Mouse (Mus musculus) heart, embryonic 13.5 days (tissue): ENCODE measurements around the gene Mcpt8. TPM values are rescaled to one million over a fixed set of nuclear protein-coding genes. Genes with fewer than 3 reads are reported as not detected.
"Not testable (repeated sequence)": the region's sequence is repeated elsewhere in the genome, so short reads cannot be mapped to it uniquely, and the experiment has no call there.

Experiments
- ATAC-seq: fragments of 200-750 bp; cut with Nextera tagmentation; 2 replicates; pipeline ENCODE4 v1.8.0; 2017; ENCODE audit warnings: moderate TSS enrichment; ENCODE audit not compliant: insufficient number of reproducible peaks, low FRiP score, low TSS enrichment; ENCODE audit errors: extremely low read depth
- H3K27ac ChIP-seq: fragments of 300-500 bp; sonication (generic); replicated peaks from 2 replicates; pipeline ENCODE4 v1.5.1; 2015; ENCODE audit warnings: moderate library complexity, mild to moderate bottlenecking, inconsistent platforms
- H3K27me3 ChIP-seq: fragments of 300-500 bp; sonication (generic); replicated peaks from 2 replicates; pipeline ENCODE4 v1.6.1; 2015; ENCODE audit warnings: mild to moderate bottlenecking, inconsistent platforms
- H3K36me3 ChIP-seq: fragments of 300-500 bp; sonication (generic); 2 replicates; pipeline ENCODE4 v1.6.1; 2015; ENCODE audit warnings: mild to moderate bottlenecking, inconsistent platforms
- H3K4me1 ChIP-seq: fragments of 300-500 bp; sonication (generic); 2 replicates; pipeline ENCODE4 v1.6.1; 2015; ENCODE audit warnings: inconsistent platforms
- H3K4me2 ChIP-seq: fragments of 300-500 bp; sonication (generic); 2 replicates; pipeline ENCODE4 v1.6.1; 2015; ENCODE audit warnings: inconsistent platforms, mild to moderate bottlenecking, moderate library complexity
- H3K4me3 ChIP-seq: fragments of 300-500 bp; sonication (generic); 2 replicates; pipeline ENCODE4 v1.5.1; 2015; ENCODE audit warnings: moderate library complexity, mild to moderate bottlenecking, inconsistent platforms
- H3K9ac ChIP-seq: fragments of 300-500 bp; sonication (generic); 2 replicates; pipeline ENCODE4 v1.6.1; 2015; ENCODE audit warnings: inconsistent platforms, mild to moderate bottlenecking, moderate library complexity
- H3K9me3 ChIP-seq: fragments of 300-500 bp; sonication (generic); 2 replicates; pipeline ENCODE4 v1.6.1; 2016; ENCODE audit warnings: inconsistent platforms
- WGBS: fragments of 180-500 bp; shearing (Covaris S2); methylation state at CpG from one replicate; pipeline ENCODE4 v1.1.7; 2015; ENCODE audit warnings: mixed read lengths; 5-methylcytosine and 5-hydroxymethylcytosine counted together
- polyA plus RNA-seq: library from polyadenylated mRNA; unstranded; fragments of >200 nt; fragmentation: Nextera tagmentation; extraction: Ambion mirVana; gene quantifications from 2 replicates; pipeline ENCODE4 v1.2.1, GENCODE M21; 2015

Gene Mcpt8
- polyA plus RNA-seq, 1 experiment from 2014 or later = not detected

- no peak overlapping the region for H3K4me2 ChIP-seq
- WGBS = 71% methylated on average over 4 of the region's 4 CpGs
These were observed 13.9 kb upstream of the Mcpt8 start for GRCm38 (mm10) chr14:56098940-56099339.

GRCm38 (mm10) chr14:56097597-56097996, 12.5 kb upstream of the Mcpt8 start:
- no peak overlapping the region for H3K4me2 ChIP-seq
- ATAC-seq = no peak
- H3K27me3 ChIP-seq = no peaks in the 10 kb centered on the region
- 28% methylated on average over 1 of the region's 1 CpGs for WGBS
- no peak overlapping the region for H3K4me3 ChIP-seq
- no peak overlapping the region for H3K27ac ChIP-seq
- H3K9ac ChIP-seq = no peak overlapping the region
- no peaks in the 10 kb centered on the region for H3K9me3 ChIP-seq
- no peaks in the 10 kb centered on the region for H3K36me3 ChIP-seq
- peaks cover 10% of the 10 kb centered on the region for H3K4me1 ChIP-seq

More at GRCm38 (mm10) chr14:56098940-56099339, 13.9 kb upstream of the Mcpt8 start:
- H3K4me1 ChIP-seq = peaks cover 10% of the 10 kb centered on the region
- H3K27ac ChIP-seq = no peak overlapping the region
- H3K4me3 ChIP-seq = no peak overlapping the region
- no peak for ATAC-seq
- H3K9me3 ChIP-seq = no peaks in the 10 kb centered on the region
- no peaks in the 10 kb centered on the region for H3K36me3 ChIP-seq
- no peaks in the 10 kb centered on the region for H3K27me3 ChIP-seq
- no peak overlapping the region for H3K9ac ChIP-seq

- Histone ChIP-seq H3K4me1 (peaks cover 10% of the 10 kb centered on the region), H3K27me3 (no peaks in the 10 kb centered on the region), H3K9ac (no peak overlapping the region), H3K9me3 (peaks cover 3% of the 10 kb centered on the region; the same call in 1 of the 2 replicates), H3K27ac (no peak overlapping the region), H3K4me2 (no peak overlapping the region), H3K36me3 (no peaks in the 10 kb centered on the region), H3K4me3 (no peak overlapping the region)
- 80% methylated on average over 2 of the region's 2 CpGs for WGBS
- no peak for ATAC-seq
These were observed 8.3 kb upstream of the Mcpt8 start for GRCm38 (mm10) chr14:56093353-56093752.

- H3K27me3 ChIP-seq = no peaks in the 10 kb centered on the region
- no peak overlapping the region for H3K9ac ChIP-seq
- 54% methylated on average over 3 of the region's 3 CpGs for WGBS
- no peaks in the 10 kb centered on the region for H3K4me1 ChIP-seq
- H3K4me2 ChIP-seq = no peak overlapping the region
- H3K27ac ChIP-seq = no peak overlapping the region
- no peak for ATAC-seq
- no peak overlapping the region for H3K4me3 ChIP-seq
- H3K9me3 ChIP-seq = peaks cover 3% of the 10 kb centered on the region; the same call in 1 of the 2 replicates
- H3K36me3 ChIP-seq = no peaks in the 10 kb centered on the region
These were observed 1.6 kb upstream of the Mcpt8 start for GRCm38 (mm10) chr14:56086711-56087110.

- Histone ChIP-seq H3K9ac (no peak overlapping the region), H3K27me3 (no peaks in the 10 kb centered on the region), H3K27ac (no peak overlapping the region), H3K4me3 (no peak overlapping the region), H3K36me3 (no peaks in the 10 kb centered on the region), H3K4me1 (no peaks in the 10 kb centered on the region), H3K9me3 (no peaks in the 10 kb centered on the region), H3K4me2 (no peak overlapping the region)
- 80% methylated on average over 4 of the region's 4 CpGs for WGBS
- ATAC-seq = no peak
These were observed 3.1 kb downstream of the Mcpt8 start for GRCm38 (mm10) chr14:56082016-56082415.

- 44% methylated on average over 3 of the region's 3 CpGs for WGBS
- H3K9ac ChIP-seq, H3K4me2 ChIP-seq, H3K36me3 ChIP-seq, H3K27me3 ChIP-seq, ATAC-seq, H3K27ac ChIP-seq, H3K9me3 ChIP-seq, H3K4me1 ChIP-seq, H3K4me3 ChIP-seq: not testable (repeated sequence)
These were observed 22.9 kb downstream of the Mcpt8 start, which contains the start of gene Mcpt4 for GRCm38 (mm10) chr14:56062213-56062612. Gene Mcpt4 (minus strand): TSS chr14:56062313.

GRCm38 (mm10) chr14:56057722-56058121, 27.4 kb downstream of the Mcpt8 start:
- Histone ChIP-seq H3K9me3 (no peaks in the 10 kb centered on the region), H3K27me3 (no peaks in the 10 kb centered on the region), H3K4me1 (peaks cover 17% of the 10 kb centered on the region), H3K36me3 (no peaks in the 10 kb centered on the region), H3K9ac (no peak overlapping the region), H3K4me3 (no peak overlapping the region), H3K27ac (no peak overlapping the region), H3K4me2 (no peak overlapping the region)
- whole genome bisulfite sequencing = 19% methylated on average over 4 of the region's 4 CpGs
- no peak for ATAC-seq

GRCm38 (mm10) chr14:56055408-56055807, 29.7 kb downstream of the Mcpt8 start:
- H3K36me3 ChIP-seq = no peaks in the 10 kb centered on the region
- no peak overlapping the region for H3K4me3 ChIP-seq
- no peaks in the 10 kb centered on the region for H3K9me3 ChIP-seq
- H3K27me3 ChIP-seq = no peaks in the 10 kb centered on the region
- WGBS = 60% methylated on average over 3 of the region's 3 CpGs
- peak overlapping the region; percentile 24 for H3K27ac ChIP-seq
- H3K4me2 ChIP-seq = no peak overlapping the region
- no peak for ATAC-seq
- H3K9ac ChIP-seq = no peak overlapping the region
- H3K4me1 ChIP-seq = peaks cover 17% of the 10 kb centered on the region

- H3K4me1 ChIP-seq, H3K4me2 ChIP-seq, H3K27ac ChIP-seq, H3K36me3 ChIP-seq, ATAC-seq, H3K9me3 ChIP-seq, H3K9ac ChIP-seq, H3K27me3 ChIP-seq, H3K4me3 ChIP-seq: not testable (repeated sequence)
- WGBS = 35% methylated on average over 1 of the region's 1 CpGs
These were observed 43.3 kb downstream of the Mcpt8 start, which contains the start of gene Mcpt2 for GRCm38 (mm10) chr14:56041792-56042191. Gene Mcpt2 (plus strand): TSS chr14:56042041.

- no peak overlapping the region for H3K4me2 ChIP-seq
- 61% methylated on average over 2 of the region's 2 CpGs for WGBS
- ATAC-seq = no peak
These were observed 50.6 kb downstream of the Mcpt8 start for GRCm38 (mm10) chr14:56034433-56034832.

More at GRCm38 (mm10) chr14:56034433-56034832, 50.6 kb downstream of the Mcpt8 start:
- Histone ChIP-seq H3K4me3 (no peak overlapping the region), H3K4me1 (peaks cover 3% of the 10 kb centered on the region; the same call in 1 of the 2 replicates), H3K9me3 (no peaks in the 10 kb centered on the region), H3K36me3 (no peaks in the 10 kb centered on the region), H3K27ac (no peak overlapping the region), H3K9ac (no peak overlapping the region), H3K27me3 (no peaks in the 10 kb centered on the region)
